Mouse (Mus musculus): ENCODE measurements around the gene Borcs7. TPM values are rescaled to one million over a fixed set of nuclear protein-coding genes. Genes with fewer than 3 reads are reported as not detected.

The Borcs7 gene
- polyA plus RNA-seq (2012; rRNA removed) (9.0 and 9.5 TPM in 2 replicates), polyA plus RNA-seq (2014; fragmentation: Nextera tagmentation; extraction: Ambion mirVana) (13.5 and 13.7 TPM in 2 replicates)

GRCm38 (mm10) chr19:46689460-46690372 is at the start of gene Borcs7:
Gene Borcs7, plus strand, starts transcription at chr19:46689906.
- peak within 1 kb of the TSS; percentile 81 for H3K9ac ChIP-seq (ENCODE audit: low read depth, low read length, severe bottlenecking)
- peak within 1 kb of the TSS; percentile 74 for H3K27ac ChIP-seq (replicated peaks; ENCODE audit: low read depth, low read length)
- peak within 1 kb of the TSS; percentile 61 for H3K4me2 ChIP-seq (replicated peaks; ENCODE audit: low read depth, low read length, severe bottlenecking)
- 2% methylated on average over 44 of the region's 44 CpGs for WGBS
- peaks cover 9% of the 10 kb centered on the region for H3K4me1 ChIP-seq (ENCODE audit: control insufficient read depth, insufficient read depth, low read length)
- 0 out of 2 replicates have a peak, but pooled peaks have one; percentile 50 for TF ChIP-seq POLR2A (IDR thresholded peaks at IDR 0.05; ENCODE audit: borderline replicate concordance, extremely low read depth, insufficient read depth, insufficient read length)
- no peaks in the 10 kb centered on the region for H3K27me3 ChIP-seq (ENCODE audit: control insufficient read depth, insufficient read depth, low read length)
- ATAC-seq (ENCODE audit: low FRiP score, low read depth), result peak; percentile 96
- DNase-seq (ENCODE audit: low spot score), result peak; percentile 90
- H3K36me3 ChIP-seq (ENCODE audit: control insufficient read depth, insufficient read depth, low read length), result no peaks in the 10 kb centered on the region
- H3K4me3 ChIP-seq (replicated peaks; ENCODE audit: low read length), result peak within 1 kb of the TSS; percentile 67
- H3K9me3 ChIP-seq (ENCODE audit: control insufficient read depth, low read length), result no peaks in the 10 kb centered on the region

GRCm38 (mm10) chr19:46640780-46641179 is 48.9 kb upstream of the Borcs7 start:
- ATAC-seq (ENCODE audit: low FRiP score, low read depth), result no peak
- Histone ChIP-seq H3K9me3 (ENCODE audit: control insufficient read depth, low read length) (no peaks in the 10 kb centered on the region), H3K36me3 (ENCODE audit: control insufficient read depth, insufficient read depth, low read length) (peaks cover 21% of the 10 kb centered on the region), H3K4me1 (ENCODE audit: control insufficient read depth, insufficient read depth, low read length) (peaks cover 60% of the 10 kb centered on the region), H3K27ac (replicated peaks; ENCODE audit: low read depth, low read length) (no peak overlapping the region), H3K9ac (ENCODE audit: low read depth, low read length, severe bottlenecking) (no peak overlapping the region), H3K27me3 (ENCODE audit: control insufficient read depth, insufficient read depth, low read length) (no peaks in the 10 kb centered on the region), H3K4me2 (replicated peaks; ENCODE audit: low read depth, low read length, severe bottlenecking) (no peak overlapping the region), H3K4me3 (replicated peaks; ENCODE audit: low read length) (no peak overlapping the region)
- no peak for TF ChIP-seq POLR2A (IDR thresholded peaks at IDR 0.05; ENCODE audit: borderline replicate concordance, extremely low read depth, insufficient read depth, insufficient read length)
- no peak for DNase-seq (ENCODE audit: low spot score)
- WGBS, result 89% methylated on average over 8 of the region's 8 CpGs

DNA sequence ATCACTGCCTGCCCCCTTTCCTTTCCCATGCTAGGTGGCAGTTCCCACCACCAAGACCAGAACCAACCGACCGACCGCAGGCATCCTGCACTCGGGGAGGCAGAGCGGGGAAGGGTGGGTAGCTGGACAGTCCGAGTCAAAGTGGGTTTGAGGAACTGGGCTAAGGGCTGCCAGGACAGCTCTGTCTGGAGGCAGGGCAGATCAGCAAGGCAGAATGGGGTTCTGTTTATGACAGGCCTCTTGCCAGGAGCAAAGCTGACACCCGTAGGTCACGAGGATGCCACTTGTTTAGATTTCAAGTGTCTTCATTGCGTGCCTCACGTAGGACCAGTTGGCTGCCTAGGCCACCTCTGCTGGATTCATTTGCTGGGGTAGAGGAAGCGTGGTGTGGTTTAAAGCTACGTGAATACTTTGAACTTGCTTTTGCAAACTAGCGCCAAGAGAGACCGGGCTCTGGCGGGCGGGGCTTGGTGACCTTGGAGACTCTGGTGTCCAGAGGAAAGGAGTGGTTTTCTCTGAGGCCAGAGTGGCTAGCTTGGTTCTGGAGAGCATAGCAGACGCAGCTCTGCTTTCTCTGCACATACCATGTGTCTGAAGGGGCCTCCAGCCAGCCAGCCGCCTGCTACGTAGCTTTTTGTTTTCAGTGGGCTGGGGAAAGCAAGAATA is 48.2 kb upstream of the Borcs7 start:
- peak overlapping the region; percentile 21 for H3K4me2 ChIP-seq (replicated peaks; ENCODE audit: low read depth, low read length, severe bottlenecking)
- H3K27ac ChIP-seq (replicated peaks; ENCODE audit: low read depth, low read length), result peak overlapping the region; percentile 79
- H3K36me3 ChIP-seq (ENCODE audit: control insufficient read depth, insufficient read depth, low read length), result peaks cover 23% of the 10 kb centered on the region
- H3K27me3 ChIP-seq (ENCODE audit: control insufficient read depth, insufficient read depth, low read length), result no peaks in the 10 kb centered on the region
- peaks cover 63% of the 10 kb centered on the region for H3K4me1 ChIP-seq (ENCODE audit: control insufficient read depth, insufficient read depth, low read length)
- no peaks in the 10 kb centered on the region for H3K9me3 ChIP-seq (ENCODE audit: control insufficient read depth, low read length)
- H3K4me3 ChIP-seq (replicated peaks; ENCODE audit: low read length), result no peak overlapping the region
- H3K9ac ChIP-seq (ENCODE audit: low read depth, low read length, severe bottlenecking), result peak overlapping the region; percentile 45; the same call in 1 of the 2 replicates
- no peak for TF ChIP-seq POLR2A (IDR thresholded peaks at IDR 0.05; ENCODE audit: borderline replicate concordance, extremely low read depth, insufficient read depth, insufficient read length)
- DNase-seq (ENCODE audit: low spot score) (no peak), ATAC-seq (ENCODE audit: low FRiP score, low read depth) (0 out of 2 replicates have a peak, but pooled peaks have one; percentile 20)
- WGBS, result 39% methylated on average over 19 of the region's 19 CpGs

DNA sequence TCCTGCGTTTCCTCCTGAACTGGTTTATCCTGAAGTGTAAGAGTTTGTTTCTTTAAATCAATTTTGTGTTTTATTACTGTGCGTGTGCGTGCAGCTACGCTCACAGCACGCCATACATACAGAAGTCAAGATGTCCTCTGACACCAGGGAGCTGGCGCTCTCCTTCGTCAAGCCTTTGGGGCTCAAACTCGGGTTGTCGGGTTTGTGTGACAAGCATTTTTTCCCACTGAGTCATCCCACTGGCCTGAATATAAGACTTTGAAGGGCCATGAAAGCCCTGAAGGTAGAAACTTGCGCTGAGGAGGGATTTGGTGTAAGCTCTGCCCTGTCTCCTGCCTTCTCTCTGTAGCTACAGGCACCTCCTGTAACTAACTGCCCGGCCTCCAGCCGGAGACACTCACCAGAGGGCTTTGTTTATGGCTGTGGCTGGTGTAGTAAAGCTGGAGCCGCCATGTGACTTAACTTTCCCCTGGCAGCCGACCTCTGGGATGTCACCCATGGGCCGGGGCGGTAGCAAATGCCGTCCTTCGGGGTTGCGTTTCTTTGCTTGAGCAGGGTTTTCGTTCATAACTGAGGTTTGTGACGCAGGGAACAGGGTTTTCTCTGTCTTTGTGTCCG is 47.5 kb upstream of the Borcs7 start:
- H3K9ac ChIP-seq (ENCODE audit: low read depth, low read length, severe bottlenecking), result peak overlapping the region; percentile 45; the same call in 1 of the 2 replicates
- peak overlapping the region; percentile 21 for H3K4me2 ChIP-seq (replicated peaks; ENCODE audit: low read depth, low read length, severe bottlenecking)
- DNase-seq (ENCODE audit: low spot score), result no peak

GRCm38 (mm10) chr19:46643236-46643635 is 46.5 kb upstream of the Borcs7 start:
- DNase-seq (ENCODE audit: low spot score) (no peak), ATAC-seq (ENCODE audit: low FRiP score, low read depth) (no peak)
- Histone ChIP-seq H3K9ac (ENCODE audit: low read depth, low read length, severe bottlenecking) (no peak overlapping the region), H3K9me3 (ENCODE audit: control insufficient read depth, low read length) (no peaks in the 10 kb centered on the region), H3K27ac (replicated peaks; ENCODE audit: low read depth, low read length) (no peak overlapping the region; the same call in 1 of the 2 replicates), H3K36me3 (ENCODE audit: control insufficient read depth, insufficient read depth, low read length) (peaks cover 17% of the 10 kb centered on the region), H3K27me3 (ENCODE audit: control insufficient read depth, insufficient read depth, low read length) (no peaks in the 10 kb centered on the region), H3K4me3 (replicated peaks; ENCODE audit: low read length) (no peak overlapping the region), H3K4me2 (replicated peaks; ENCODE audit: low read depth, low read length, severe bottlenecking) (no peak overlapping the region), H3K4me1 (ENCODE audit: control insufficient read depth, insufficient read depth, low read length) (peaks cover 63% of the 10 kb centered on the region)
- no peak for TF ChIP-seq POLR2A (IDR thresholded peaks at IDR 0.05; ENCODE audit: borderline replicate concordance, extremely low read depth, insufficient read depth, insufficient read length)
- WGBS, result 66% methylated on average over 5 of the region's 5 CpGs

More for the DNA sequence above, 47.5 kb upstream of the Borcs7 start:
- peak overlapping the region; percentile 79 for H3K27ac ChIP-seq (replicated peaks; ENCODE audit: low read depth, low read length)
- peaks cover 63% of the 10 kb centered on the region for H3K4me1 ChIP-seq (ENCODE audit: control insufficient read depth, insufficient read depth, low read length)
- no peak overlapping the region for H3K4me3 ChIP-seq (replicated peaks; ENCODE audit: low read length)
- H3K9me3 ChIP-seq (ENCODE audit: control insufficient read depth, low read length), result no peaks in the 10 kb centered on the region
- 43% methylated on average over 22 of the region's 22 CpGs for WGBS
- no peak for ATAC-seq (ENCODE audit: low FRiP score, low read depth)
- peaks cover 21% of the 10 kb centered on the region for H3K36me3 ChIP-seq (ENCODE audit: control insufficient read depth, insufficient read depth, low read length)
- no peak for TF ChIP-seq POLR2A (IDR thresholded peaks at IDR 0.05; ENCODE audit: borderline replicate concordance, extremely low read depth, insufficient read depth, insufficient read length)
- no peaks in the 10 kb centered on the region for H3K27me3 ChIP-seq (ENCODE audit: control insufficient read depth, insufficient read depth, low read length)
